Mouse (Mus musculus) testis, adult 2 months (tissue): ENCODE results near the gene Ctu2.

Experiments used
- CTCF ChIP-seq: fragments of 200-500 bp; IDR thresholded peaks from 2 replicates; pipeline ENCODE4 v1.5.1; 2012; ENCODE audit warnings: low read depth, mild to moderate bottlenecking, inconsistent platforms, low read length, moderate library complexity; ENCODE audit not compliant: control insufficient read depth, insufficient read depth, insufficient replicate concordance
- POLR2A ChIP-seq: fragments of 200-500 bp; IDR thresholded peaks from 2 replicates; pipeline ENCODE4 v1.6.1; 2012; ENCODE audit warnings: low read depth, mild to moderate bottlenecking, inconsistent platforms, low read length, moderate library complexity; ENCODE audit not compliant: control insufficient read depth

DNA sequence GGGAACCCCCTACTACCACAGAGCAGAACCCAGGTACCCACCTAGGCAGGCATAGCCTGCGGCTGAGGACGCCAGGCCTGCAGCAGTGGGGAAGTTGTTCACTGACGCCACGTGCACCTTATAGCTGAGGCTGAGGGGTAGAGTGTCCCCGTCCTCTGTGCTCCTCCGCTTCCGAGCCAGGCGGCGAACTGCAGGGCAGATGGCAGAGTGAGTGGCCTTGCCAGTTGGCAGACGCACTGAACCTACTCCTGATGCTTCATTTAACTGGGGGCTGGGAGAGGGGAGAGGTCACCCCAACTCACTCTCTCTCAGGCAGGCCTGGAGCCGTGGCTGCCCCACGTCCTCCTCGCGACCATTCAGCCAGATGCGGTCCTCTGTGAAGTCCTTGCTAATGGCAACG lies 36.6 kb upstream of the Ctu2 start:
- no peak for TF ChIP-seq CTCF
- no peak for TF ChIP-seq POLR2A
